Mouse (Mus musculus) kidney, postnatal 25 days (tissue): ENCODE measurements at regions not wholly inside any gene's neighbourhood (a gene's known extent, or its start where the extent isn't known, plus 50 kb on each side); places are given as distances from the start of the nearest gene placed in this dataset.

Experiments used
- DNase-seq, 2 experiments: peaks; one replicate each; pipeline ENCODE4 v3.0.0; 2021; ENCODE audit warnings: mixed read lengths in 2 of 2

DNA sequence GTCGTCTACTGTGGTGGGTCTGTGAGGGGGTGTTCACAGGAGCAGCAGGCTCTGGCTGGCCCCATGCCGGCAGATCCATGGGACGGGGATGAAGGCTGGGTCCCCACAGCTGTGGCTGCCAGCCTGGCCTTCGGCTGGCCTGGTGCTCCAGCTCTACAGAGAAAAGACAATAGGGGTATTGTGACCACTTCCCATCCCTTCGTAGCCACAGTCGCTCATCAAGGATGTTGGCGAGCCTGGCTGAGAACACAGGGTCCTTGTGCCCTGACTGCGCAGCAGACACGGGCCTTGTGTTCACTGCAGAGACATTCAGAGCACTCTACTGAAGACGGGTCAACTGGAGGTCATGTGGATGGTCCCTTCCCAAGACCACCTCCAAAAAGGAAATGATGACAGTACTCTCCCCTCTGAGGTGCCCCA, 102.4 kb upstream of the 1700021F07Rik start:
- DNase-seq: no peak

DNA sequence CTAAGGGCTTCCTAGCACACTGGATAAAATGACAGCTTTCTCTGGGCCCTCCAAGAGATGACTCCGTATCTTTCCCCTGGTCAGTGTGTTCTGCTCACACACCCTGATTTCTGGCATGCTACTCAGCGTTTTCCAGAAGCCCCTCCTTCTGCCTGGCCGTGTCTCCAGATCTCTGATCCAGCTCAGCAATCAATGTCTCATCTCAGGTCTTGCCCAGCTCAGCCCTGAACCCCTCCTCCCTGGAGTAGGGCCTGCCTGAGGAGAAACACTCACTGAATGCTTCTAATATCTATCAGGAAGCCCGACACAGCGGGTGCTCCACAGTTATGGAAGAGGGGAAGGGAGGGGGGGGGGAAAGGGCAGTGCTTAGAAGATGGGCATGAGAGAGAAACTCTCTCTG, 101.9 kb upstream of the 1700021F07Rik start:
- no peak for DNase-seq

GRCm38 (mm10) chr2:173424875-173425274, 97.5 kb upstream of the 1700021F07Rik start:
- DNase-seq: no peak

- DNase-seq: no peak
Measured at GRCm38 (mm10) chr2:173425754-173426153, 96.6 kb upstream of the 1700021F07Rik start.

DNA sequence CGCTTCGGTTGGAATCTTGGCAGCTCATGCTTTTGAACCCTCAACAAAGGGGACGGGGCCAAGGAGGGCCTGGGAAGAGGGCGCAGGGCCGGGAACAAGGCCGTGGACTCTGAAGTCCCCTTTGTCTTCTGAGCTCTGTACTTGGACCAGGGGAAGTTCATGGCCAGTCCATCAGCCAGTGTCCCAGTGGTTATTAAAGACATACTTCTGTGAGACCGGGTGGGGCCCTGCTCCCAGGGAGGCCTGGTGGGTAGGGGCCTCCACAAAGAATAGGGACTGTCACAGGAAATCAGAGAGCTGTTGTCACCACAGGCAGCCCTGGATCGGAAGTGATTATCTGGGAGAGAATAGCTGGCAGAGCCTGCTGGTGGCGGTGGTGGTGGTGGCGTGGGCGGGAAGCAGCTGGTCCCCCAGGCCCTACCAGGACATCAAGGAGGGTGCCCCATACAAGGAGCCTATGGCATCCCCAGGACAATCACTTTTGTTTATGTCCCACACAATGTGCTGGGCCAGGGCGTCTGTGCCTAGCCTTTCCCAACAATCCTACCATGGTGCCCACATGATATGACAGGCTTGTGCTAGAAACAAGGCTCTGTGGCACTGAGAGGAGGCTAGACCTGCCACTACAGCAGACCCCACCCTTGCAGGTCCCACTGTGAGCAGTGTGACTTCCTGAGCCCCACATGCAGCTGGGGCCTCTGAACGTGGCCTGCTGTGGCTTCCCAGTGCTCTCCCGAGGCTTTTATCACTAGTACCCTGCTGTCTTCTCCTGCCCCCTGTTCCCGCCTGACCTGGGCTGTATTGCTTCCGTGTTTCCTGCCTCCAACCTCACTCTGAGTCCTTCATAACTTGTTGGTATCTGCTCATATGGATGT, 96.0 kb upstream of the 1700021F07Rik start:
- DNase-seq: peak in 1 of 2 experiments; percentile 46

- no peak for DNase-seq
Measured at GRCm38 (mm10) chr2:173427888-173428450, 94.4 kb upstream of the 1700021F07Rik start.

GRCm38 (mm10) chr2:173431841-173432240, 90.5 kb upstream of the 1700021F07Rik start:
- DNase-seq: no peak

DNA sequence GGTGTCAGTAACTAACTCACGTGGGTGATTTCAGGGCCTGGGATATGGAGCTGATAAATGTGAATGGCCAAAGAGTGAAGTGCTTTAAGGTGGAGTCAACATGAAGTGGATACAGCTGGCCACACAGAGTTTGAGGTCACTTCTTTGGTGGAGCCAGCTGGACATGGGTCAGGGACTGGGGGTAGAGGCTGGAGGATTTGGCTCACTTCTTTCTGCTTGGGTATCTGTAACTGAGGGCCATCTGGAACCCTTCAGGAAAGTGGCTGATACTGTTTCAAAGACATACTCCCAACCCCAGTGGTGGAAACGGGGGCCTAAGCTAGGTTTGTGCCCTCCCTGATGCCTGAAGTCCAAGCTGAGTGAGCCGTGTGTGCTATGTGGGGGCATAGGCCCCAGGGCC, 90.1 kb upstream of the 1700021F07Rik start:
- no peak for DNase-seq

DNA sequence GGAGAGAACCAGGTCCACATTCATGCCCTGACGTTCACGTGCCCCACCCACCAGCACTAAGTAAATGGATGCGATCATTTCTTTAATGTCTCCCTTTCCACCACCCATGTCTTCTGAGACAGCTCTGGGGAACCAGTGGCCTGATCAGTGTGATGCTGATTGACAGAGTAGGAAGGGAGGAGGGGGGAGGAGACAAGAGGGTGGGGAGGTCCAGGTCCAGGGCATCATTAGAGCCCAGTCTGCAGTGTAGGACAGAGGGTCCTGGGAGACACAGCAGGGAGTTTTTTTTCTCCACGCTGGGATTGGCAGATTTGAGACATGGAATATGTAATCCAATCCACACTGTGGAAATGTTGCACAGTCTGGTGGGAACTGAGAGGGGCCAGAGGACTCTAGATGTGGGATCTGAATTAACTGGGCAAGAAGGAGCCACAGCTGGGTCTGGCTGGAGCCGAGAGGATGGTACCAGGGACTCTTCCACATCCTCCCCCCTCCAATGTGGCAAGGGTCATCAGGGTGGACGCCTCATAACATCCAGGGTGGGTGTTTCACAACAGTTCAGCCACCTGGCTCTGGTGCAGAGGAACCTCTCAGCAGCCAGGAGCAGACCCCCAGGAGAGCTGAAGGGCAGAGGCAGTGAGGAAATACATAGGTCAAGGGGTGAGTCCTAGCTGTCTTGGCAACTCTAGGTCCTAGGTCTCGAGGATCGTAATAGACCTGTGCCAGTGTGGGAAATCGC, 89.3 kb upstream of the 1700021F07Rik start:
- no peak for DNase-seq

DNA sequence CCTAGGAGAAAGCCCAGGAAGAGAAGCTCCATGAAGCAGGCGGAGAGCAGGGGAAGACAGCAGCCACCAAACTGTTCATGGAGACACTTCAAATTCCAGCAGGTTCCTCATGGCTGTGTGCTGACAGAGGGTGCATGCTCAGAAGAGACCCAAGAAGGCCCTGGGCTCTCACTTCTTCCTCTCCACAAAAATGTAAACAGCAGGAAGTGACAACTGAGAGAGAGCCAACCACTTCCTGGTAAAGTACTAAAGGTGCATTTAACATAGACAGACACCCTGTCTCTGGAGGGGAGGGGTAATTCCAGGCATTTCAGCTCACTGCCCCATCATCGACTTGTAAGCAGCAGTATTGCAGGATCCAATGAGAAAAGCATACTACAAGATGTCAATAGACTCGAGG, 85.8 kb upstream of the 1700021F07Rik start:
- DNase-seq: no peak

- no peak for DNase-seq
Measured at GRCm38 (mm10) chr2:173439031-173439430, 83.4 kb upstream of the 1700021F07Rik start.

GRCm38 (mm10) chr2:173442056-173442455, 80.3 kb upstream of the 1700021F07Rik start:
- no peak for DNase-seq

DNA sequence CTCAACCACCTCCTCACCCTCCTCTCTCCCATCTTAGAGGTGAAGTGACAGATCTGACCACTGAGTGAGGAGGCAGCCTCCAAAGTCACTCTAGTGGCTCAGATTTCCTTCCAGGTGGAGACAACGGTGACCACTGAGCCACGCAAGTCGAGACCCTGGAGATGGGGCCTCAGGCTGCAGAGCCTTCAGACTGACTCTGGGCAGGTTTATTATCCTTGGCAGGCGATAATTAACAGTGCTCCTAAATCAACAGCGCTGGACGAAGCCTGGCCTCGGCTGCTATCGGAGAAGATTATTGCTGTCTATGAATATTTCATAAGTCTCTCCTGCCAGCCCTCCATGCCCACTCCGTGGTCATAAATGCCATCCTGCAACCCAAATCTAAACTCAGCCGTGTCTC, 79.1 kb upstream of the 1700021F07Rik start:
- no peak for DNase-seq

DNA sequence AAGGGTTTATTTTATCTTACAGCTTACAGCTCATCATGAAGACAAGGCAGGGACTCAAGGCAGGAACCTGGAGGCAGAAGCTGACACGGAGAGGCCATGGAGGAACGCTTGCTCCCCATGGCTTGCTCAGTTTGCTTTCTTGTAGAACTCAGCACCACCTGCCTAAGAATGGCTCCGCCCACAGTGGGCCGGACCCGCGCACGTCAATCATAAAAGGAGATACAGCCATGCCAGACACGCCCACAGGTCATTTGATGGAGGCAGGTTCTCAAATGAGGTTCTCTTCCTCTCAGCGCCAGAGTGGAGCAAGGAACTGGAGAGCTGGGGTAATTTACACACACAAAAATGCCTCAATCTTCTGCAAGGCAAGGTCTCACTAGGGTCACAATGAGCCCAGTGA, 78.0 kb upstream of the 1700021F07Rik start:
- DNase-seq: no peak

GRCm38 (mm10) chr2:173445039-173445438, 77.3 kb upstream of the 1700021F07Rik start:
- no peak for DNase-seq

- DNase-seq: no peak
Measured at GRCm38 (mm10) chr2:173448546-173449187, 73.7 kb upstream of the 1700021F07Rik start.

DNA sequence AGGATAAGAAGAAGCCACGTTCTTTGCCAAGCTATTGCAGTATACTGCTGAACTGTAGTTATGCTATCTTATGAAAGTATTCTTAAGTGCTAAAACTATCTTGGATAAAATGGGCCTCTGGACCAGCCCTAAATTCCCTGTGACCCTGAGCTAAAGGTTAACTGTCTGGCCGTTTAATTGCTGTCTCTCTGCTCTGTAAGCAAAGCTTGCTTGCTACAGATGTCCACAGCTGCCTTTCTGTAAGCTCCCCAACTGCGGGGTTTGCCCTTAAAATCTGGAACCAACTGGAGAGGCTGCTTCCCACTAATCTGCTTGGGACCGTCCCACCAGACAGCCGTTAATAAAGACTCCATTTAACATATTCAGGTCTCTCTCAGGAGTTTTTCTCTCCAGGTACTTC, 73.2 kb upstream of the 1700021F07Rik start:
- DNase-seq: peak; percentile 60 to 64

- peak in 1 of 2 experiments; percentile 31 for DNase-seq
Measured at GRCm38 (mm10) chr2:173451993-173452481, 70.3 kb upstream of the 1700021F07Rik start.

- peak in 1 of 2 experiments; percentile 46 for DNase-seq
Measured at GRCm38 (mm10) chr2:173452800-173453199, 69.6 kb upstream of the 1700021F07Rik start.

DNA sequence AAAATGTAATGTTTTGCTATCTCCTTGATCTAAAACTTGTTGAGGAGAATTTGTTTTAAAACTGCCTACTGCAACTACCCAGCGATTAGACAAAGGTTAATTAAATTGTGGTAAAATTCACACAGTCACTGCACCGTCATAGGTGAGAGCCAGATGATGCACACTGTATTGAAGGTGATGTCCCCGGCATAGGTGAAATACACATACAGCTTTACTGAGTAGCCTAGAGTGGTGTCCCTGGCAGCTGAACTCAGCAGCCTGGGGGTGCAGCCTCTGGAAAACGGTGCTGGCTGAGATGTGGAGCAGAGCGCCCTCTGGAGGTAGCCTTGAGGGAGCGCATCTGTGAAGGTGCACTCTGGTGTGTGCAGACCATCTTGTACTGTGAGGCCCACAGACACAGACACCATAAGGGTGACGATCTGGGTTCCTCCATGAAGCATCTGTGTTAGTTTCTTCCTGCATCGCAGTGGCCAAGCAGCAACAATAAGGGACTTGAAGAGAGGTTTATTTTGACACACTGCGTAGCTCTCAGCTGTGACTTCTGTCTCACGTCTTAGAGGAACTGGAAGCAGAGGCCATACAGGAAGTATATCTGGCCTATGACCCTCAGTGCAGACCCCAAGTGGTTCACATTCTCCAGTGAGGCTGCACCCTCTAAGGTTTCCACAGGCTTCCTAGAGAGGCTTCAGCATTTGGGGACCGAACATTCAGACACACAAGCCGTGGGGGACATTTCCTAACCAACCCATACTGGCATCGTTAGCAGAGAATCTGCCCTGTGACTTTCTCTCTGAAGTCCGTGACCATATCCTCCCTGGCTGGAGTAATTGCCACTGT, 68.6 kb upstream of the 1700021F07Rik start:
- peak; percentile 48 to 50 for DNase-seq

DNA sequence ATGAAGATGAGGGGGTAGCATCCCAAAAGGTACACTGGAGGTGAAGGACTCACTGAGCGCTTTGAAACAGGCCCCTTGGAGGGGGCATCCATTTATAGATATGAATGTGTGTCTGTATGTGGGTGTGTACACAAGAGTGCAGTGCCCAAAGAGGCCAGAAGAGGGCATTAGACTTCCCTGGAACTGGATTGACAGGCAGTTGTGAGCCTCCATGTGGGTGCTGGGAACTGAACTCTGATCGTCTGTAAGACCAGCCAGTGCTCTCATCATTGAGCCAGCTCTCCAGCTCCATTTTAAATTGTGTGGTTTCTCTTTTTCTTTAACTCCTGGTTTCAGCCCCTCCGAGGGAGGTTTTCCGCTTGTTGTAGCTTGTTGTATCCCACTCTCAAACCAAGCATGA, 67.6 kb upstream of the 1700021F07Rik start:
- peak in 1 of 2 experiments; percentile 13 for DNase-seq

DNA sequence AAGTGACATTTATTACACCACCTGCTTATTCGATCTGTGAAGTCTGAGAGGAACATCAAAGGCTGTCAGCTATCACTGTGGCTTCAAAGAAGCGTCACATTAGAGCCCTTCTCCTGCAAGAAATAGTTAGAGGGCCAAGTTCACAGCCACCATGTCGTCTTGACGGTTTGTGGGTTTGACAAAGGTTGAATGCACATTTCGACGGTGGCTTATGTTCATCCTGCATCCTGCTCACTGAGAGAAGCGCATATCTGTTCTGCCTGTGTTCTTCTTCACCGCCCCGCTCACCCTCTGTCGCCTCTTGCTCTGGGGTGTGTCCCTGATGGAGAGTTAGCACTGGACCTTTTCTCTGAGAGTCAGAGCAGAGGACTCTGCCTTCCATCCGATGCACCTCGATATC, 67.2 kb upstream of the 1700021F07Rik start:
- DNase-seq: peak in 1 of 2 experiments; percentile 14
